Mouse (Mus musculus) lung, postnatal 0 days (tissue): ENCODE results near the gene Sf3b2.

Source experiments
- CTCF ChIP-seq: IDR thresholded peaks from 2 replicates; pipeline ENCODE4 v1.5.1; 2016; ENCODE audit warnings: antibody characterized with exemption, mild to moderate bottlenecking
- EP300 ChIP-seq: IDR thresholded peaks from 2 replicates; pipeline ENCODE4 v1.6.1; 2016; ENCODE audit warnings: antibody characterized with exemption, mild to moderate bottlenecking, control low read depth

DNA sequence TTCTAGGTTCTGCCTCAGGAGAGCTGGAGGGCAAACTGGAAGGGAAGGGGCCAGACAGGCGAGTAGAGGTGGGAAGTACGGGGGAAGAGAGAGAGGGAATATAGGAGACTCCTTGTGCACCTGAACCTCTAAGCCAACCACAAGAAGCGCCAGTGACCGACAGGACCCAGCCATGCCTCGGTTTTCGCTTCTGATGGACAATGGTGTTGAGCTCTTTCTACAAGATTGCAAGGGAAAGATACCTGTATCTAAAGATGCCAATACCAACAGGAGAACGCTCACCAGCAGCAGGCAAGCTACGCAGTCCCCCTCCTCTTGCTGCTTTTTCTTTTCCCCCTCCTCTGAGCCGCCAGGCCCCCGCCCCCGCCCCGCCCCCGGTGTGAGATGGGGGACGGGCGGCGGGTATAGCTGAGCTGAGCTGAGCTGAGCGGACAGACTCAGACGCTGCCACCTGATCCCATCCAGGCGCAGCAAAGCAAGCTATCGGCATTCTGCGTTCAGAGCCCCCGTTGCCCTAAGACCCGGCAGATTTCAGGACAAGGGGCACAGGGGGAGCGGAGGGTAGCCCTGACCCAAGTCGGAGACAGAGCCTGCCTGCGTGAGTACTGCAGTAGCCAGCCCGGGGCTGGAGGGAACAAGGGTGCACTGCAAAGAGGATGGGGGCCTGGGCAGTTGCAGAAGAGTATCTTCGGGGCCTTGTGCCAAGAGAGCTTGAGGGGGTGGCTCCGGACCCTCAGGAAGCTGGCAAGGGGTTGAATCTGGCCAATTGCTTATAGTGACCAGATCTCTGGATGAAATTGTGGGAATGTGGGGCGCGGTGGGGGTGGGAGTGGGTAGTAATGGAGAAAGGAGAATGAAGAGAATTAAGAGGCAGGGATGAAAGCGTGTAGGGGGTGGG is 2.9 kb upstream of the Sf3b2 start, which contains the start of gene Gal3st3:
- TF ChIP-seq CTCF (no peak), EP300 (no peak)
